Mouse (Mus musculus): ENCODE results near the gene Pten. TPM values are rescaled to one million over a fixed set of nuclear protein-coding genes. Genes with fewer than 3 reads are reported as not detected.
A peak's percentile ranks its signal among the peaks of the same experiment; 100 is the strongest.

The Pten gene
- polyA plus RNA-seq, 1 experiment, result 17.7 TPM

DNA sequence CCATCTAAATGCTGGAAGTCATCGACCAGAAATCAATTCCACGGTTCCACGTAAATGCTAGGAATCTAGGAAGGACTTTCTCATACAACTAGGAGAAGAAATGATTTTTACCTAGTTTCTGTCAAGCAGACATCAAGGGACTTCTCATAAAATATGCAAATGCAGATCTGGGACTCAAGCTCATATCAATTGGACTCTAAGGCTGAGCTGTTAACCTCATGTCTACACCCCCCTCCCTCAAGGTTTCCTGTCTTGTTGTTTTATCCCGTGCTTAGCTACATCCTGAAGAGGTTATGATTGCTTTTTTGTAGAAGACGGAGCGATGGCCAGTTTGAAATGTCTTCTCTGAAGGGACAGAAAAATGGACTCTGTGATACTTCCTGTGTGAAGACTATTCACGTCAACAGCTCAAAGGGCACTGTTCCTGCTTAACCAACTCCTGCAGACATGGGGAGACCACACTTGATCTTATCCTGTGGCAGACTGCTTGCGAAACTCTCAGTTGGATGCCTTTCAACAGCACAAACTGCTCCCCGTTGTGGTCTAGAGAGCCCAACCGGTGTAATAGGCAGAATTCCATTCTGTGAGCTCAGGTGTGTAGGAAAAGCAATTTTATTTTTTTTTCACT is 111.9 kb downstream of the Pten start:
- peak overlapping the region; percentile 98 for H3K27ac ChIP-seq (ENCODE audit: insufficient read depth, low read depth, low read length)
- WGBS, result 14% methylated on average over 10 of the region's 10 CpGs
- TF ChIP-seq CTCF (IDR thresholded peaks at IDR 0.05; ENCODE audit: extremely low read depth, insufficient read length, insufficient replicate concordance, low read depth, low read length) (no peak), POLR2A (IDR thresholded peaks at IDR 0.05; ENCODE audit: low read depth, low read length) (no peak)

DNA sequence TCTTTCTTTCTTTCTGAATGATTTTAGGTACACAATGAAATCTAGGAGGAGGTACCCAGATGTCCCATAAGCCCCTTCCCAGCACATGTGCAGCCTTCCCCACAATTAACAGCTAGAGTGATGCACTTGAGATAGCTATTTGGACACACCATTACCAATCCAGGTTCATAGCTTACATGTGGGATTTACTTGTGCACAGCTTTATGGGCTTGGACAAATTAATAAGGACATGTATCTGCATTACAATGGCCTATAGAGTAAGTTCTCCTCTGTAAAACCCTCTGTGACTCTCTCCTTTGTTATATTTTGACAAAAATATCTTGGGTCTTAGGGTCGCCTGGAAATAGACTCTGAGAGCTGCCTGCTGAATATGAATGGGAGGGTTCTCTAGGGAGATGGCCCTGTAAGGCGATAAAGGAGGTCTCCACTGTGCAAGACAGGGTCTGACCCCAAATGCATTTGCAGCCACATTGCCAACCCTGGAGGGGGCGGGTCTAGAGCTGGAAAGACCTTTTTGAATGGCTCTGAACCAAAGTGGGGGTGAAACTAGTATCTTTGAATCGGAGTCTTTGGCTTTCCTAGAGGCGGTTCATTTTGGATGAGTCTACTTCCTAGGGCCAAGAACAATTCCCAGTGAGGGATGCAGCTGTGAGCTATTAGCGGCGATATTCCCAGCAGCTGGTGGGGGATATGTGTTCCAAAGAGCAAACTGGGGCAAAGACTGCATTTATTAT is 116.8 kb downstream of the Pten start:
- 77% methylated on average over 7 of the region's 7 CpGs for WGBS
- Histone ChIP-seq H3K4me3 (ENCODE audit: low read depth, low read length) (no peak overlapping the region), H3K4me1 (ENCODE audit: control insufficient read depth, insufficient read depth, insufficient read length, low read length) (peaks cover 7% of the 10 kb centered on the region; the same call in 1 of the 2 replicates), H3K27me3 (ENCODE audit: control insufficient read depth, insufficient read depth, low read length) (no peaks in the 10 kb centered on the region), H3K27ac (ENCODE audit: insufficient read depth, low read depth, low read length) (no peak overlapping the region), H3K36me3 (ENCODE audit: control insufficient read depth, insufficient read depth, low read length) (no peaks in the 10 kb centered on the region)
- TF ChIP-seq POLR2A (IDR thresholded peaks at IDR 0.05; ENCODE audit: low read depth, low read length) (no peak), CTCF (IDR thresholded peaks at IDR 0.05; ENCODE audit: extremely low read depth, insufficient read length, insufficient replicate concordance, low read depth, low read length) (no peak)

More for the DNA sequence above, 111.9 kb downstream of the Pten start:
- Histone ChIP-seq H3K36me3 (ENCODE audit: control insufficient read depth, insufficient read depth, low read length) (no peaks in the 10 kb centered on the region), H3K27me3 (ENCODE audit: control insufficient read depth, insufficient read depth, low read length) (no peaks in the 10 kb centered on the region), H3K4me1 (ENCODE audit: control insufficient read depth, insufficient read depth, insufficient read length, low read length) (peaks cover 12% of the 10 kb centered on the region; the same call in 1 of the 2 replicates), H3K4me3 (ENCODE audit: low read depth, low read length) (no peak overlapping the region)

Other genes with a start within 250 kb of the Pten start
- 24.3 and 219 TPM in 2 replicates for gene Papss2, start 161.7 kb upstream of the Pten start, polyA plus RNA-seq (2012; rRNA removed)
- gene Atad1, start 17.7 kb upstream of the Pten start, polyA plus RNA-seq (2012; rRNA removed), result 1.0 and 1.5 TPM in 2 replicates

Measured in small intestine, adult 2 months (tissue).